Mouse (Mus musculus) liver, adult (tissue): ENCODE results near the gene Opcml.

Experiments
- GATA4 ChIP-seq: IDR thresholded peaks from 2 replicates; pipeline ENCODE4 v1.6.1; 2014; ENCODE audit warnings: mild to moderate bottlenecking, low read length; ENCODE audit not compliant: insufficient replicate concordance

The Opcml gene

GRCm38 (mm10) chr9:27951110-27951509 lies 160.5 kb downstream of the Opcml start:
- TF ChIP-seq GATA4, result no peak

GRCm38 (mm10) chr9:27961682-27962081 lies 171.1 kb downstream of the Opcml start:
- TF ChIP-seq GATA4, result no peak

GRCm38 (mm10) chr9:27963385-27963784 lies 172.8 kb downstream of the Opcml start:
- TF ChIP-seq GATA4, result no peak

- TF ChIP-seq GATA4, result no peak
Measured at GRCm38 (mm10) chr9:27964902-27965550, 174.5 kb downstream of the Opcml start.

- TF ChIP-seq GATA4, result no peak
Measured at GRCm38 (mm10) chr9:27968266-27968665, 177.7 kb downstream of the Opcml start.

GRCm38 (mm10) chr9:27972293-27972692 lies 181.7 kb downstream of the Opcml start:
- TF ChIP-seq GATA4, result no peak

- no peak for TF ChIP-seq GATA4
Measured at GRCm38 (mm10) chr9:27982576-27982975, 192.0 kb downstream of the Opcml start.

- no peak for TF ChIP-seq GATA4
Measured at GRCm38 (mm10) chr9:27986604-27987588, 196.3 kb downstream of the Opcml start.

GRCm38 (mm10) chr9:27991611-27992010 lies 201.0 kb downstream of the Opcml start:
- no peak for TF ChIP-seq GATA4

- TF ChIP-seq GATA4, result no peak
Measured at GRCm38 (mm10) chr9:27996536-27996935, 206.0 kb downstream of the Opcml start.

- no peak for TF ChIP-seq GATA4
Measured at GRCm38 (mm10) chr9:27998767-27999166, 208.2 kb downstream of the Opcml start.

GRCm38 (mm10) chr9:28003131-28003530 lies 212.6 kb downstream of the Opcml start:
- no peak for TF ChIP-seq GATA4

GRCm38 (mm10) chr9:28011483-28011882 lies 220.9 kb downstream of the Opcml start:
- no peak for TF ChIP-seq GATA4

GRCm38 (mm10) chr9:28012664-28013063 lies 222.1 kb downstream of the Opcml start:
- TF ChIP-seq GATA4, result no peak

GRCm38 (mm10) chr9:28013192-28013591 lies 222.6 kb downstream of the Opcml start:
- TF ChIP-seq GATA4, result no peak

GRCm38 (mm10) chr9:28028156-28028555 lies 237.6 kb downstream of the Opcml start:
- TF ChIP-seq GATA4, result no peak
